8 mouse cellular contexts compared by ENCODE assay signal in genomic region chr4:143412219-143413092, GRCm38 (mm10). TPM values are rescaled to one million over a fixed set of nuclear protein-coding genes. Genes with fewer than 3 reads are reported as not detected.
A peak's percentile ranks its signal among the peaks of the same experiment; 100 is the strongest.
DNase-seq lines count a peak whose midpoint lies in the region; ATAC-seq and TF ChIP-seq lines count a peak whose summit lies in the region.

TSS of gene Pramef8 (plus strand) at chr4:143412426.

- 1% methylated on average over 50 of the region's 50 CpGs for WGBS in hindbrain, postnatal 0 days

- H3K36me3 ChIP-seq in hindbrain, postnatal 0 days (ENCODE audit: insufficient read depth, low read length) = peaks cover 11% of the 10 kb centered on the region

- intact Hi-C loops in gastrocnemius, adult 2 months (cut with DNase I) = no loop called here
- intact Hi-C loops in left cerebral cortex, adult 2 months (cut with DNase I) = no loop called here

- H3K9ac ChIP-seq in hindbrain, postnatal 0 days (replicated peaks; ENCODE audit: low read length) = peak within 1 kb of the TSS; percentile 38

- TF ChIP-seq CTCF in gastrocnemius, adult 2 months (IDR thresholded peaks at IDR 0.05) = no peak
- no peak for TF ChIP-seq CTCF in hindbrain, postnatal 0 days (IDR thresholded peaks at IDR 0.05; ENCODE audit: low read depth)
- no peak for TF ChIP-seq CTCF in left cerebral cortex, adult 2 months (IDR thresholded peaks at IDR 0.05)

- H3K27me3 ChIP-seq in hindbrain, postnatal 0 days (ENCODE audit: insufficient read depth, low read length) = no peaks in the 10 kb centered on the region

- H3K4me1 ChIP-seq in hindbrain, postnatal 0 days (ENCODE audit: insufficient read depth, low read length) = no peaks in the 10 kb centered on the region

- peak within 1 kb of the TSS; percentile 76 for H3K4me3 ChIP-seq in gastrocnemius, adult 2 months
- H3K4me3 ChIP-seq in hindbrain, postnatal 0 days (ENCODE audit: low read length) = peak within 1 kb of the TSS; percentile 46
- peak within 1 kb of the TSS; percentile 62 for H3K4me3 ChIP-seq in left cerebral cortex, adult 2 months

- peak; percentile 95 for ATAC-seq in common myeloid progenitor, adult 5-6 weeks (replicated peaks; ENCODE audit: low read depth, poor library complexity, severe bottlenecking)
- ATAC-seq in hindbrain, postnatal 0 days = peak; percentile 97
- peak; percentile 93 for ATAC-seq in megakaryocyte, adult 5-6 weeks (ENCODE audit: poor library complexity, severe bottlenecking)

- H3K9me3 ChIP-seq in hindbrain, postnatal 0 days (ENCODE audit: low read length) = no peaks in the 10 kb centered on the region

- H3K27ac ChIP-seq in gastrocnemius, adult 2 months = peak within 1 kb of the TSS; percentile 98
- H3K27ac ChIP-seq in hindbrain, postnatal 0 days = peak within 1 kb of the TSS; percentile 89
- peak within 1 kb of the TSS; percentile 91 for H3K27ac ChIP-seq in left cerebral cortex, adult 2 months

- peak within 1 kb of the TSS; percentile 65 for H3K4me2 ChIP-seq in hindbrain, postnatal 0 days (ENCODE audit: low read depth, low read length)

- DNase-seq in ZHBTc4 (ENCODE audit: low read depth, low spot score) = peak; percentile 96
- peak; percentile 91 for DNase-seq in gastrocnemius, adult 2 months
- DNase-seq in hindbrain, postnatal 0 days (ENCODE audit: low spot score) = peak; percentile 97
- DNase-seq in left cerebral cortex, adult 2 months (ENCODE audit: extremely low spot score in 1 of 2, low spot score in 2 of 2) = peak; percentile 85 to 90
- peak; percentile 91 to 95 for DNase-seq in right cerebral cortex, adult 2 months (ENCODE audit: low spot score in 2 of 2)
- DNase-seq in urinary bladder, postnatal 14 days (ENCODE audit: low spot score) = peak; percentile 91

RNA-seq across cellular contexts. Expression of gene Pramef8, which starts in this region (rescaled TPM):
- total RNA-seq in common myeloid progenitor, adult 5-6 weeks (2017) = 7.0 and 19.9 TPM in 2 replicates
- 1 to 10 TPM; 6.2 to 7.8 TPM for total RNA-seq in gastrocnemius, adult 2 months (2021)
- total RNA-seq in hindbrain, postnatal 0 days (2014; rRNA removed) = 26.1 and 48.5 TPM in 2 replicates
- polyA plus RNA-seq in hindbrain, postnatal 0 days (2015; fragmentation: Nextera tagmentation; extraction: Ambion mirVana) = 16.0 and 18.3 TPM in 2 replicates
- total RNA-seq in left cerebral cortex, adult 2 months (2021) = 10 to 100 TPM; 12.5 to 12.8 TPM
- total RNA-seq in megakaryocyte, adult 5-6 weeks (2015) = 11.4 and 12.6 TPM in 2 replicates
- total RNA-seq in megakaryocyte, adult 5-6 weeks (2017) = 11.2 and 12.0 TPM in 2 replicates

Comparison
In these comparisons a context has a peak if more than half of its experiments do, and no peak if none do; other contexts are left out.
1. Peak in every context shown above with its lines: DNase-seq, ATAC-seq, H3K4me3 ChIP-seq and H3K27ac ChIP-seq.